Mouse (Mus musculus) limb, embryonic 12.5 days (tissue): Measurements from ENCODE around the gene Zfp423. TPM values are rescaled to one million over a fixed set of nuclear protein-coding genes. Genes with fewer than 3 reads are reported as not detected.

Experiments
- ATAC-seq: fragments of 200-750 bp; cut with Nextera tagmentation; 2 replicates; pipeline ENCODE4 v1.8.0; 2017; ENCODE audit warnings: low read depth, moderate TSS enrichment; ENCODE audit not compliant: insufficient number of reproducible peaks, insufficient read depth, low FRiP score, low TSS enrichment
- H3K27ac ChIP-seq: fragments of 300-500 bp; sonication (generic); 2 replicates; pipeline ENCODE4 v1.5.1; 2016; ENCODE audit warnings: mild to moderate bottlenecking, moderate library complexity
- H3K27me3 ChIP-seq: fragments of 300-500 bp; sonication (generic); 2 replicates; pipeline ENCODE4 v1.6.1; 2016; ENCODE audit warnings: mild to moderate bottlenecking, moderate library complexity
- H3K36me3 ChIP-seq: fragments of 300-500 bp; sonication (generic); 2 replicates; pipeline ENCODE4 v1.6.1; 2016; ENCODE audit warnings: mild to moderate bottlenecking, moderate library complexity
- H3K4me1 ChIP-seq: fragments of 300-500 bp; sonication (generic); replicated peaks from 2 replicates; pipeline ENCODE4 v1.6.1; 2016
- H3K4me2 ChIP-seq: fragments of 300-500 bp; sonication (generic); 2 replicates; pipeline ENCODE4 v1.6.1; 2016; ENCODE audit warnings: mild to moderate bottlenecking, moderate library complexity
- H3K4me3 ChIP-seq: fragments of 300-500 bp; sonication (generic); replicated peaks from 2 replicates; pipeline ENCODE4 v1.5.1; 2016; ENCODE audit warnings: mild to moderate bottlenecking
- H3K9ac ChIP-seq: fragments of 300-500 bp; sonication (generic); replicated peaks from 2 replicates; pipeline ENCODE4 v1.6.1; 2016; ENCODE audit warnings: mild to moderate bottlenecking, moderate library complexity
- H3K9me3 ChIP-seq: fragments of 300-500 bp; sonication (generic); 2 replicates; pipeline ENCODE4 v1.6.1; 2016; ENCODE audit warnings: mild to moderate bottlenecking, moderate library complexity
- WGBS: fragments of 180-500 bp; shearing (Covaris S2); methylation state at CpG from one replicate; pipeline ENCODE4 v1.1.7; 2016; 5-methylcytosine and 5-hydroxymethylcytosine counted together
- polyA plus RNA-seq: library from polyadenylated mRNA; unstranded; fragments of >200 nt; fragmentation: Nextera tagmentation; extraction: Ambion mirVana; gene quantifications from 2 replicates; pipeline ENCODE4 v1.2.1, GENCODE M21; 2016

Zfp423 gene
- polyA plus RNA-seq, 1 experiment from 2014 or later: 40.3 TPM

- WGBS: 69% methylated on average over 11 of the region's 11 CpGs
- Histone ChIP-seq H3K27me3 (no peaks in the 10 kb centered on the region), H3K9me3 (no peaks in the 10 kb centered on the region), H3K36me3 (peaks cover 61% of the 10 kb centered on the region), H3K27ac (no peak overlapping the region), H3K4me2 (no peak overlapping the region), H3K4me3 (no peak overlapping the region), H3K9ac (no peak overlapping the region), H3K4me1 (peaks cover 16% of the 10 kb centered on the region)
- 0 out of 2 replicates have a peak, but pooled peaks have one; percentile 12 for ATAC-seq
Observed at GRCm38 (mm10) chr8:87679431-87680003, 279.9 kb downstream of the Zfp423 start.

GRCm38 (mm10) chr8:87675411-87675810 is 284.0 kb downstream of the Zfp423 start:
- ATAC-seq: no peak
- Histone ChIP-seq H3K4me1 (peaks cover 12% of the 10 kb centered on the region), H3K4me2 (no peak overlapping the region), H3K27ac (no peak overlapping the region), H3K4me3 (no peak overlapping the region), H3K27me3 (no peaks in the 10 kb centered on the region), H3K9me3 (no peaks in the 10 kb centered on the region), H3K36me3 (peaks cover 35% of the 10 kb centered on the region), H3K9ac (no peak overlapping the region)
- 95% methylated on average over 9 of the region's 9 CpGs for WGBS

GRCm38 (mm10) chr8:87674157-87674556 is 285.2 kb downstream of the Zfp423 start:
- Histone ChIP-seq H3K9ac (no peak overlapping the region), H3K27ac (no peak overlapping the region), H3K9me3 (no peaks in the 10 kb centered on the region), H3K4me1 (no peaks in the 10 kb centered on the region), H3K4me2 (no peak overlapping the region), H3K27me3 (no peaks in the 10 kb centered on the region), H3K36me3 (peaks cover 33% of the 10 kb centered on the region), H3K4me3 (no peak overlapping the region)
- ATAC-seq: no peak
- 75% methylated on average over 7 of the region's 7 CpGs for WGBS

- Histone ChIP-seq H3K4me1 (peaks cover 13% of the 10 kb centered on the region), H3K9ac (no peak overlapping the region), H3K9me3 (no peaks in the 10 kb centered on the region), H3K27me3 (no peaks in the 10 kb centered on the region), H3K4me2 (no peak overlapping the region), H3K36me3 (peaks cover 20% of the 10 kb centered on the region; the same call in 1 of the 2 replicates), H3K4me3 (no peak overlapping the region), H3K27ac (no peak overlapping the region)
- 92% methylated on average over 2 of the region's 2 CpGs for WGBS
- no peak for ATAC-seq
Observed at GRCm38 (mm10) chr8:87672214-87672613, 287.2 kb downstream of the Zfp423 start.

- no peak overlapping the region for H3K4me3 ChIP-seq
- H3K27me3 ChIP-seq: no peaks in the 10 kb centered on the region
- H3K4me2 ChIP-seq: no peak overlapping the region
- H3K27ac ChIP-seq: no peak overlapping the region
- H3K9me3 ChIP-seq: no peaks in the 10 kb centered on the region
- H3K9ac ChIP-seq: no peak overlapping the region
- H3K4me1 ChIP-seq: peaks cover 13% of the 10 kb centered on the region
- ATAC-seq: no peak
- peaks cover 21% of the 10 kb centered on the region; the same call in 1 of the 2 replicates for H3K36me3 ChIP-seq
- 87% methylated on average over 13 of the region's 13 CpGs for WGBS
Observed at GRCm38 (mm10) chr8:87671209-87671970, 288.0 kb downstream of the Zfp423 start.

GRCm38 (mm10) chr8:87670232-87670631 is 289.2 kb downstream of the Zfp423 start:
- no peak overlapping the region for H3K4me2 ChIP-seq
- H3K9ac ChIP-seq: no peak overlapping the region
- peaks cover 13% of the 10 kb centered on the region for H3K4me1 ChIP-seq
- no peak for ATAC-seq
- H3K9me3 ChIP-seq: no peaks in the 10 kb centered on the region
- no peak overlapping the region for H3K4me3 ChIP-seq
- H3K27ac ChIP-seq: no peak overlapping the region
- H3K36me3 ChIP-seq: peaks cover 26% of the 10 kb centered on the region; the same call in 1 of the 2 replicates
- H3K27me3 ChIP-seq: no peaks in the 10 kb centered on the region
- 90% methylated on average over 3 of the region's 3 CpGs for WGBS

GRCm38 (mm10) chr8:87668736-87669135 is 290.7 kb downstream of the Zfp423 start:
- WGBS: 85% methylated on average over 2 of the region's 2 CpGs

GRCm38 (mm10) chr8:87667914-87668643 is 291.3 kb downstream of the Zfp423 start:
- 65% methylated on average over 26 of the region's 26 CpGs for WGBS
- no peak overlapping the region for H3K9ac ChIP-seq

More at GRCm38 (mm10) chr8:87668736-87669135, 290.7 kb downstream of the Zfp423 start:
- Histone ChIP-seq H3K27me3 (no peaks in the 10 kb centered on the region), H3K4me3 (no peak overlapping the region), H3K9ac (no peak overlapping the region), H3K36me3 (peaks cover 22% of the 10 kb centered on the region; the same call in 1 of the 2 replicates), H3K4me1 (peaks cover 16% of the 10 kb centered on the region), H3K27ac (no peak overlapping the region), H3K4me2 (no peak overlapping the region), H3K9me3 (no peaks in the 10 kb centered on the region)
- no peak for ATAC-seq

GRCm38 (mm10) chr8:87667297-87667696 is 292.1 kb downstream of the Zfp423 start:
- no peak for ATAC-seq
- Histone ChIP-seq H3K4me1 (peaks cover 30% of the 10 kb centered on the region), H3K27me3 (peaks cover 2% of the 10 kb centered on the region; the same call in 1 of the 2 replicates), H3K4me3 (no peak overlapping the region), H3K36me3 (peaks cover 22% of the 10 kb centered on the region; the same call in 1 of the 2 replicates), H3K27ac (no peak overlapping the region), H3K9ac (no peak overlapping the region), H3K9me3 (no peaks in the 10 kb centered on the region), H3K4me2 (no peak overlapping the region)
- WGBS: 81% methylated on average over 6 of the region's 6 CpGs

More at GRCm38 (mm10) chr8:87667914-87668643, 291.3 kb downstream of the Zfp423 start:
- Histone ChIP-seq H3K27ac (peak overlapping the region; percentile 29; the same call in 1 of the 2 replicates), H3K36me3 (peaks cover 22% of the 10 kb centered on the region; the same call in 1 of the 2 replicates), H3K4me3 (no peak overlapping the region), H3K4me2 (no peak overlapping the region), H3K9me3 (no peaks in the 10 kb centered on the region), H3K27me3 (no peaks in the 10 kb centered on the region), H3K4me1 (peaks cover 22% of the 10 kb centered on the region)
- no peak for ATAC-seq

- Histone ChIP-seq H3K36me3 (peaks cover 17% of the 10 kb centered on the region; the same call in 1 of the 2 replicates), H3K4me1 (peaks cover 47% of the 10 kb centered on the region), H3K4me2 (no peak overlapping the region), H3K27me3 (peaks cover 16% of the 10 kb centered on the region), H3K9me3 (no peaks in the 10 kb centered on the region), H3K27ac (no peak overlapping the region), H3K4me3 (no peak overlapping the region), H3K9ac (no peak overlapping the region)
- WGBS: 92% methylated on average over 8 of the region's 8 CpGs
- no peak for ATAC-seq
Observed at GRCm38 (mm10) chr8:87665337-87665736, 294.1 kb downstream of the Zfp423 start.

GRCm38 (mm10) chr8:87664217-87664509 is 295.2 kb downstream of the Zfp423 start:
- Histone ChIP-seq H3K4me1 (peaks cover 59% of the 10 kb centered on the region), H3K36me3 (peaks cover 15% of the 10 kb centered on the region; the same call in 1 of the 2 replicates), H3K9me3 (no peaks in the 10 kb centered on the region), H3K27me3 (peaks cover 23% of the 10 kb centered on the region), H3K27ac (no peak overlapping the region), H3K4me3 (no peak overlapping the region), H3K4me2 (no peak overlapping the region), H3K9ac (no peak overlapping the region)
- WGBS: 92% methylated on average over 2 of the region's 2 CpGs
- ATAC-seq: no peak
